Mouse (Mus musculus): ENCODE results near the gene Asxl1.
A peak's percentile ranks its signal among the peaks of the same experiment; 100 is the strongest.

Gene Asxl1

DNA sequence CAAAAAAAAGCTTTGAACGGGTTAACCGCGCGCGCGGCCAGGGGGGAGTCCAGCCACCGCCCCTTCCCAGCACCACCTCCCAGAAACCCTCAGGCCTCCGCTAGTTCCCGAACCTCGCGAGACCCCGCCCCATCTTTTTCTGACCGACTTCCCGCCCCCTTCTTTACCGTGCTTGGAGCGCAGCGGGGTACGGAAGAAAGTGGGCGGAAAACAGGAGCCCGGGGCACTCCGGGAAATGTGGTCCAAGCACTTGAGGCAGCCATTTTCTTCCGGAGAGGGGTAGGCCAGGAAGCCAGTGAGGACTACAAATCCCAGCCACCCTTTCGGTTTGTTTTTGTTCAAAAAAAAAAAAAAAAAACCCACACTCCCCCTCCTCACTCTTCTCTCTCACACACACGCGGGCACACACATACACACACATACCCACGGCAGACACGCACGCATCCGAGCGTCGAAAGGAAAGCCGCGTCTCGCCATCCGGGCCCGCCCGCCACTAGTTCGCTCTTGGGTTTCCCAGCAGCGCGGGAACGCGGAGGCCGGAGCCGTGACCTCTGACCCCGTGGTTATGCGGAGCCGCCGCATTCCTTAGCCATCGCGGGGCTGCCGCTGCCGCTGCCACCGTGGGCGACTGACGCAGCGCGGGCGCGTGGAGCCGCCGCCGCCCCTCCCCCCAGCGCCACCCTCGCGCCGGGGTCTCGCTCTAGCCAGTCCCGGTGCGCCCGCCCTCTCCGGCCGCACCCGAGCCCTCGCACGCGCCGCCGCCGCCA lies at the start of gene Asxl1:
TSS of gene Asxl1 (plus strand) at position 376 of the 767 bp plus-strand sequence.
- peak; percentile 97 to 98 for DNase-seq (ENCODE audit: low spot score in 2 of 2)

DNA sequence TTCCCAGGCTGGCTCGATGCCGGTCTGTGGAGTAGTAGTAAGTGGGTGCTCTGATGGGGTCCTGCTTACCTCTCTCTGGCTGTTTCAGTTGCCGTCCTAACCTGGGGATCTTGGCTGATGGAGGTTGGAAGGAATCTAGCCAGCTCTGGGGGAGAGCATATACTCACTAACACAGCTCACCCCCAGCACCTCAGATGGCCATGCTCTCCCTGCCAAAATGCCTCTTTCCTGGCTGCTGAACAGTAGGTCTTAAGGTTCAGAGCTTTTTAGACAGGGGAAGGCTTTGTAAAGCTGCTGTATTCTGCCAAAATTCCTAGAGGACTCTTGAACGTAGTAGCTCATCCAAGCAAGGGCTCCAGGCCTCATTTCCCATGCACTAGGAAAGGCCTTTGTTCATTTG lies 47.9 kb upstream of the Asxl1 start:
- no peak for DNase-seq (ENCODE audit: low spot score in 2 of 2)

DNA sequence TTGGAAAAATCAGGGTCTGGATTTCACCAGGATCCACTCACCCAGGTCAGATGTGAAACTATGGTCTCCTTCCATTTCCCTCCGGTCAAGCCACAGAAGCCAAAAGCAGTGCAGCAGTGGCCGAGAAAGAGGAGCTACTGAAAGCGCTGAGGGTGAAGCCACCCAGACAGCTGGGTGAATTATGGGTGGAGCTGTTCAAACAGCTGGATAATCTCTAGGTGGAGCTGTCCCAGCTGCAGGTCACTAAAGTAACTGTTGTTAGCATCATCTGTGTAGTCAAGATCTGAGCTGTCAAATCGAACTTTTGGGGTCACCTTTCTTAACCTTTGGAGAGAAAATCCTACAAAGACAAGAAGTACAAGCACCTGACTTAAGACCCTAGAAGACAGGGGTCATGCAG lies 47.2 kb upstream of the Asxl1 start:
- no peak for DNase-seq (ENCODE audit: low spot score in 2 of 2)

DNA sequence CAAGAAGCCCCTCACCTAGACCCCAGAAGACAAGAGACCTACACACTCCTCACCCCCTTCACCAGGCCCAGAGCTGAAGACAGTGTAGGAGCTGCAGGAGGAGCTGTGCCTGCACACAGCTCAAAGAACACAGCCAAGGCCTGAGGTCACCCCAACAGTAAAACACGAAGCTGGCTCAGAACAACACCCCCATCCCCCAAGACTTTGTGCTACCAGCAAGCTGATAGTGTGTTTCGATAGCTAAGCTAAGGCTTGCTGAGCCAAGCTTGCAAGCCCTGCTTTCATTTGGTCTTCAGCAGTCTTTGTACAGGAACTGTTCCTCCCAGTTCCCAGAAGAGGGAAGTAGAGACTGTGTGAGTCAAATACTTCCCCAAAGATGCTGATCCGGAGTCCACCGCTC lies 46.8 kb upstream of the Asxl1 start:
- peak in 1 of 2 experiments; percentile 32 for DNase-seq (ENCODE audit: low spot score in 2 of 2)

DNA sequence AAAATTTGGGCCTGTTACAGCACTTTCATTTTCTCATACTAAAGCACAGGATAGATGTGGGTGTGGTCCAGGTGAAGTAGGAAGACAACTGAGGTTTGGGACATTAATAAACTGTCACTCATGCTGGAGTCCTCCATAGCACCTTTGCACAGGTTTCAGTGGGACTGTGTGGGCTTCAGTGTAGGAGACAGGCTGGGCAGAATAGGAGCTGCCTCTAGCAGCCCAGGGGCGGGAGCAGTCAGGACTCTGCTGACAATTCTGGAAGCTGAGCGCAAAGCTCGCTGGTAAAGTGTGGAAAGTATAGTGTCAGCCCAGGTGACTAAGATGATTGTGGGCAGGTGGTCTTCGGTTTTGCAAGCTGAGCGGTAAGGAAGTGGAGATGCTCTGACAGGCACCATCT lies 44.5 kb upstream of the Asxl1 start:
- DNase-seq (ENCODE audit: low spot score in 2 of 2) = no peak

DNA sequence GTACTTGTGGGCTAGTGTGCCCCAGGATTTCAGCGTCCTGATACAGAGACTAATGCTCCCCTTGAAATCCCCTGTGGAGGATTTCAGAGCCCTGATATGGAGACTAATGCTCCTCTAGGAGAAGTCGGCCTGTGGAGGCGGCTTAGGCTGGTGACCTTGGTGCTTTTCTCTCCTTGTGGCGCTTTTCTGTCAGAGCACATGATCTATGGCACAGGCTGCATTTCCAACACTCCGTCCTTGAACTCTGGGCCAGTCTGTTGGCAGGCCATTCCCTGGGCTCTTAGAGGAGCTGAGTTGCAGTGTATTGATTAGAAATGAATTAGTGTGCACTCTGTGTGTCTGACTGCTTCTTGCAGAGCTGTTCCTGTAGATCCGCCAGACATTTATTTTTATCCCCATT lies 40.4 kb upstream of the Asxl1 start:
- peak in 1 of 2 experiments; percentile 27 for DNase-seq (ENCODE audit: low spot score in 2 of 2)

DNA sequence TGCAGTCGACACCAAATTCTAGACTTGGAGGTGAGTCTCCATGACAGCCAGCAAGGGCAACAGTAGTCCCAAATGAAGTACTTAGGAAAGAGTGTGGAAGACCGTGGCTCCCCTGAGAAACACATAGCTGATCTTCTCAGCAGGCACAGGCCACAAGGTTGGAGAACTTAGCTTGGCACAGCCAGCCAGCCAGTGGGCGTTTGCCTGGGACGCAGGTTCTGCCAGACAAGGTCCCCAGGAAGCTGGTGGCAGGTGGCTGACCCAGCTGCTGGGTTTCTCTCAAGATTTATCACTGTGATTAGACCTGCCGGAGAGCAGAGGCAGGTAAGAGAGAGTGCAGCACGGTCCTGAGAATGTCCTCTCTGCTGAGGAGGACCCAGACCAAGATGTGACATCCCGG lies 37.0 kb upstream of the Asxl1 start:
- no peak for DNase-seq (ENCODE audit: low spot score in 2 of 2)

DNA sequence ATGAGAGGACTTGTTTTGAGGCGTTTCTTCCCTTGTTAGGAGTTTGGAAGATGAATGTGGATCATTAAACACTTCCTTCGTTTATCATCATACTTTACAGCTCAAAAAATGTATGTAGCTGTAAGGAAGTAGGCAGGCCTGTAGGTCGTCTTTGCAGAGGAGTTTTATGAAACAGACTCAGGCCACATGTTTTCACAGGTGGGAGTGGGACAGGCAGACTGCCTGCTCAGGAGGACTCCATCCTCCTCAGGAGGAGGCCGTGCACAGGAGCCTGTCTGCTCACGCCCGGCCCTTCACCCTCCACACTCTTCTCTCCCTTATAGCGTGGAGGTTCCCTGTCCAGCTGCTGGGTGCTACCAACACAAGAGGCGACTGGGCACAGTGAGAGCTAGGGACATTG lies 36.5 kb upstream of the Asxl1 start:
- no peak for DNase-seq (ENCODE audit: low spot score in 2 of 2)

DNA sequence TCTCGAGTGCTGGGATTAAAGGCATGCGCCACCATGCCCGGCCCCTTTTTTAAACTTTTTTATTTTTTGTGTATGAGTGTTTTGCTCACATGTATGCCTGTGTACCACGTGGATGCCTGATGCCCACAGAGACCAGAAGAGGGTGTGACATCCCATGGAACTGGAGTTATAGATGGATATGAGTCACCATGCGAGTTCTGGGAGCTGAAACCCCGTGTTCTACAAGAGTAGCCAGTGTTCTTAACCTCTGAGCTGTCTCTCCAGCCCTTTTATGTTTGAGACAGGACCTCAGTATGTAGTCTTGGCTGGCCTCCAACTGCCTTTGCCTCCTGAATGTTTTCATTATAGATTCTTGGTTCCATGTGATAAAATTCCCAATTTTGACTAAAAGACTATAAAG lies 35.4 kb upstream of the Asxl1 start:
- no peak for DNase-seq (ENCODE audit: low spot score in 2 of 2)

DNA sequence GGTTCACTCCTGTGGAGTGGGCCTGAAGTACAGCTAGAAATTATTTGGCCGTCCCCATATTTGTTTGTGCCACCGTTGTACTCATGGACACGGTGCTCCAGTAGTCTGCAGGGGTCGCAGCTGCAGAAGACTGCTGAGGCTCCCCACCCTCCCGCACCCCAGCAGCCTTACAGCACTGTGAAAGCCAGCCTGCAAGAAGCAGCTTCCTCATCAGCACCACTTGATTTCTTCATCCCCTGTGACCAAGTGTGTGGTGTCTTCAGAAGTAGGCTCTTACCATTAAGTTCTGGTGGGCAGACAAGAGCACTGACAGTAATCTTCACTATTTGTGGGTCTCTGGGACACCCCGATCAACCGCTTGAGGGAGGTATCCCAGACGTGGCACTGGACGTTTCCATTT lies 32.7 kb upstream of the Asxl1 start:
- no peak for DNase-seq (ENCODE audit: low spot score in 2 of 2)

DNA sequence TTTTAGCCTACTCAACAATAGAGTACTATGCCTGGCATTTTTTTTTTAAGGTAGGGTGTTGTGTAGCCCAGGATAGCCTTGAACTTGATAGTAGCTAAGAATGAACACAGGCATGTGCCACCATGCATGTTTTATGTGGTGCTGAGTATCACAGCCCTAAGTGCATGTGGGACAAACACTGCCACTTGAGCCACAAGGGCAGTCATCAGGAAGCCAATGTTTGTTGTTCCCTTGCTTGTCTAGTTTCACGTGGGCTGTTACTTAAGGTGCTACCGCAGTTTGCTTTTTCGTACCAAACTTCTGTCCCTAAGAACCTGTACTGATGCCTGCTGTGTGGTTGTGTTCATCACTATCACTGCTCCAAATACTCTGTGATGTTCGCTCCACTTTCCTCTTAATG lies 27.2 kb upstream of the Asxl1 start:
- no peak for DNase-seq (ENCODE audit: low spot score in 2 of 2)

DNA sequence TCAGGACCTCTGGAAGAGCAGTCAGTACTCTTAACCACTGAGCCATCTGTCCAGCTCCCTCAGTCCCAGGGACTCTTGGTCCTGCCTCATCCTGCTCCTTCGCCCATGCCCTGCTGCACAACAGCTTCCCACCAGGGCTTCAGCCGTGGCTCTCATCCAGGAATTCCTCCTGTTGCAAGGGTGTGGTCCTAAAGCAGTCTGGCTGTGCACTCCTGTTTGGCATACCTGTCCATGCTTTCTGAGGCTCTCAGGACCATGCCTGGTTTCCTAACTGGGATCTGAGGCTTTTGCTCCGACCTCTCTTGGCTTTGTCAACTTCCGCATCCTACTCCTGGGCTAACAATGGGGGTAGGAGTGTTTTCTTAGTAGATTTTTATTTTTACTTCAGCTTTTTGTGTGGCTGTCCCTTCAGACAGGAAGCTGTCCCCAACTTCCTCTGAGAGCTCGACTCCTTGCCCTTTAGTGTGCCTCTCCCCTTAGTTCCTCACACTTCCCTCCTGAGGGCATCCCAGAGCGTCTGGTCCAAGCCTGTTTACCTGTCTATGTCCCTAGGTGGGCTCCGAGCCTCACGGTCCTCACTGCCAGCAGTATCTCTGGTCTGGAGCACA lies 26.5 kb upstream of the Asxl1 start:
- DNase-seq (ENCODE audit: low spot score in 2 of 2) = no peak

DNA sequence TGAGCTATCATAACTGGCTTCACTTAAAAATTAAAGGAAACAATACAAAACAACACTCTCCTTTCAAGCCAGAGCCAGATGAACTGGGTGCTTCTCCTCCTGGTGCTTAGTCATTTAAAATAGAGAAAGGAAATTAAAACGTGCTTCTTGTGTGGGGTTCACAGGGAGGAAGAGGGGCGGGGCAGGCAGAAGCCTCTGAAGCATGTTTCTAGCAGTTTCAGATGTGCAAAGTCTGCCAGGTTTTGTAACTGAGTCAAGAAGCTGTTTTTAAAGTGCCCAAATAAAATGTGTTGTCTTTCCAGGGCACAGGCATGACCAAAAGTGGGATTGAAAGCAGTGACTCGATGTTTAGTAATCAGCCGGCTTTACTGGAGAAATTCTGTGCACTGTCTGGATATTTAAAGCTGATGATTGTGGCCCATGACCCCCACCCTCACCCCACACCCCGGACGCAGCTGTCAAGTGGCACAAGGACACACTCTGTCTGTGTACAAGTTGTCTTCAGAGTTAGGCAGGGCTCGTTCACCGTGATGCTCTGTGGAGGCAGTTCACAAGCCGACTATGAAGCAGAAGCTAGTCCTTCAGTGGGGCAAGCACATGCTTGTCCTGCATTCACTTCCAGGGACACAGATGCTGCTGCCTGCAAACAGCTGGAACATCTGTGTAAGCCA lies 19.8 kb upstream of the Asxl1 start:
- no peak for DNase-seq (ENCODE audit: low spot score in 2 of 2)

DNA sequence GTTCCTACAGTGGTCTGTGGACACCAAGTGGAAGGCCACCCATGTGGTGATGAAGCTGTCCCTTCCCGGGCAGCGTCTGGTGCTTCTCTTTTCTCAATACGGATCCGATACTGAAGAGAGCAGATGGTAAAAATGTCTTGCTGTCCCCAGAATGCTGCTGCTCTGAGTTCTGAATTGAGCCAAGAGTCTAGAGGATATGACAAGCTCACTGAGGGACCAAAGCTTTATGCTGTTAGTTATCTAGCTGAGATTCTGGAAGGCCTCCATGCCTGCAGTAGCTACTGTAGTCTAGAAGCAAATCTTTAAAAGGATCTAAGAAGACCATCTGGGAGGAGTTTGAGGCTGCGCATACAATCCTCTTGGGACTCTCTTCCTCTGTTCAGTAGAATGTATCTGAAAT lies 13.4 kb upstream of the Asxl1 start:
- DNase-seq (ENCODE audit: low spot score in 2 of 2) = no peak

DNA sequence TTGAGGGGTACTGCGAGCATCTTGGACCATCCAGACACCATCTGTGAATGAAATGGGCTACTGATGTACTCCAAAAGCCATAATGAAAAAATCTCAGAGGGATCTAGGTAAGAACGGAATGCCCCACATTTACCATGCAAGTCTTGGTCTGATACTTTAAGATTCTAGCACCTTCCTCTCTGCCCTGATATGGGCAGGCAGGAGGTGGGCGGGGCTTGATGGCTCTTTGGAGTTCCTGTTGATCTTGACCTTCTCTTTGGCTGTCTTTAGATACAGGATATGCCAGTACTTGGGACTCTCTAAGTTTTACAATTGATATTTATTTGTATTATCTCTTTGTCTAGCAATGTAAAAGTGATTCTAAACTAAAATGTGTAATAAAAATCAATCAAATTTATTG lies 12.6 kb upstream of the Asxl1 start:
- no peak for DNase-seq (ENCODE audit: low spot score in 2 of 2)

DNA sequence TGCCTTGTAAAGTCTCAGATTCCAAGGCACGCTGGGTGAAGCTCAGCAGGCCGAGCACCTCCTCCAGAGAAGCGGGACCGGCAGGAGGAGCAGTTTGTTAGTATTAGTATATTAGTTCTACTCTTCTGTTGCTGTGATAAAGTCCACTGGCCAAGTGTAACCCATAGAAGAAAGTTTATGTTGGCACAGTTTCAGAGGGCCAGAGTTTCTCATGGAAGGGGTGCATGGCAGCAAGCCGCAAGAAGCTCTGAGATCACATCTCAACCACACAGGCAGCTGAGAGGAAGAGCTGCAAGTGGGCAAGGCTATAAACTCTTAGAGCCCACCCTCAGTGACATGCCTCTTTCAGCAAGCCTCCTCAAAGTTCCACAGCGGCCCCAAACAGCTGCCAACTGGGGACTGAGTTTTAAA lies 11.8 kb upstream of the Asxl1 start:
- no peak for DNase-seq (ENCODE audit: low spot score in 2 of 2)

DNA sequence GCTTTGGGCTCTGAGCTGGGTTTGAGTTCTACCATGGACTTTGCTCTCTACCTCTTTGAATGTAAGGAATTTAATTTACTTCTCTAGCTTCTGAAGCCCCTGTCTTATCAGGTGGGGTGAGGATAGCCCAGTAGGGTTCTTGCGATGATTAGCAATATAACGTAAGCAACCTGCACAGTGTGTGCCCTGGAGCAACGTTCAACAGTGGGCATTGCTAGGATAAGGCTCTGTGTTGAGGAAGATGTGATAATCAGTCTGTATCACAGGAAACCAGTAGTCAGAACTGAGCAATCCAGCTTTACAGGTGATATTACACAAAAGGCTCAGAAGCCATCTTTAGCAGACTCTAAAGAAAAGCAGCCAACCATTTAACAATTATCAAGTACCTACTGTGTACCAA lies 11.3 kb upstream of the Asxl1 start:
- DNase-seq (ENCODE audit: low spot score in 2 of 2) = no peak

DNA sequence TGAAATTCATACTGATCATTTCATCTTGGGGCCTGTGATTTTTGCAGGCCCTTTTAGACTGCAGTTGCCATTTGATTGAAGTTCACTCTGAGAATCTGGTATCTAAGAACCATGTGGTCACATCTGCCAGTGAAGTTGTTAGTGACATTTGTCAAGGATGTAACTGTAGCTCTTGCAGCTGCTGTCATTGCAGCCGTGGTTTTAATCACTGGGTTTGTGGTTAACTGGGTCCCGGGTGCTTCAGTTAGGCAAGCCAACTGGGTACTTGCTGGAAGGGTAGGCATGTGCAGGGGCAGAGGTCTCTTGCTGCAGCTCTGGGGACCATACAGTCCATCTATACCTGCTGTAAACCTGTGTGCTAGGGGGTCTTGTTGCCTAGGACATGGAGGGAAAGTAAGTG lies 9.5 kb upstream of the Asxl1 start:
- no peak for DNase-seq (ENCODE audit: low spot score in 2 of 2)

DNA sequence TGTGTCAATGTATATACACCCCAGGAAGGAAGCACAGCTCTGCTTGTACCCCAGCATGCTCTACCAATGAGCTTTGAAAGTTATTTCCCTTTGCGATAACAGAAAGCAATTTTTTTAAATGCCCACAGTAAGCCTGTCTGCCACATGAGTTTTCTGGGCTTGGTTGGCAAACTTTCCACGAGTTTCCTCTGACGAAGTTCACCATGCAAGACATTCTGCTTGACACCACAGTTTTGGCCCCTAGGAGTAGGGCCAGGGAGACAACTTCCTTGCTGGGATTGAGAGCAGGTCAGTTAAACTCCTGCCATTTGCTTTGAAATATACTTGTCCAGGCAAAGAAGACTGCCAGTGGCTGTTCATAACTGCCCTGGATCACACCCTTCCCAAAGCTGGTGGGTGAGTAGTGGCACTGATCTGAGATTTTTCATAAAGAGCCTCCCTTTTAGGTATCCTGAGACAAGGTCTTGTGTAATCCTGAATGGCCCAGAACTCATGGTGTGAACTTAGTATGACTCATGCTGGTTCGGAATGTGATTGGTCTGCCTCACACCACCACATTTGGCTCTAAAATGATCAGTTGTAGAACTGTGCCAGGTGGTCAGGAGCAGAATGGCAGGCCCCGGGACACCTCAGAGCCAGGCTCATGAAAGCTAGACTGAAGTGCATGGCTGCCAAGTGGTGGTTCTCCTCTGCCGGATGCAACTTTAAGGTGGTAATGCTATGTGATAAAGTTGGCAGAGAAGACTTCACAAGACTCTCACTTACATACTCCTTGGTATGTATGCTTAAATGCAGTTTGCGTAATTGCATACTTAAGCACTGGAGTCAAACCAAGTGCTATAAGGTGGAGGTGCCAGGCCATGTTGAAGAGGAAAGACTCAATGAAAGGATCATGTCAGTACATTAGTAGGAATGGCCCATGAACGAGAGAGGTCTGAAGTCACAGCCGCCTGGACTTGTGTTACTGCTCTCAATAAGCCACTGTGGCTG lies 7.0 kb upstream of the Asxl1 start:
- DNase-seq (ENCODE audit: low spot score in 2 of 2) = no peak

DNA sequence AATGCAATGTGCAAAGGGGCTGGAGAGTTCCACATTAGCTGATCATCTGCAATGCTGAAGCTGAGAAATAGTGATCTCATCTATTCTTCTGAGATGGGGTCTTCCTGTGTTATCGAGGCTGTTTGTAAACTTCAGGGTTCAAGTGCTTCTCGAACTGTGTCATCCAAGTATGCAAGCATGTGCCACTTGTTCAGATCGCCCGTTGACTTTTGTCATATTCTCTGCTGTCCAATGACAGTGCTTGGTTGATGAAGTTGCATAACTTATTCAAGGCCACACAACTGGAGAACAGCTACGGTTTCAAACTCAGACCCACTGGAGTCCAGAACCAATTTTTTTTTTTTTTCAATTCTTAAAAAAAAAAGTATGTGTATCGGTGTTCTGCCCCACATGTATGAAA lies 3.5 kb upstream of the Asxl1 start:
- no peak for DNase-seq (ENCODE audit: low spot score in 2 of 2)

DNA sequence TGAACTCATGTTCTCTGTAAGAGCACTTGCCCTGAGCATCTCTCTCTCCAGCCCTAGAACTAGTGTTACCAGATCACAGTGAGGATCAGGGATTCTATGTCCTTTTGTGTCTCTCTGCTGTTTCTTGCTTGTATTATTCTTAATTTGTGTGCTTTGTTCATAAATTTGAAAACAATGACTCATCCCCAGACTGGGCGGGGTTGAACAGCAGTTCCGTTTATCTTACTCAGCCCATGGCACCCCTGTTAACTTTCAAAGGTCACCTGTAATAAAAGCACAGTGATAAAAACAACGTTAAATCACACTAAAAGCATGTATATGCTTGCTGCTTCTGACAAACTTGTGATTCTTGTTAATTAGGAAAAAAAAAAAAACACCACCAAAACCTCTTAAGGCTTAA lies 3.0 kb upstream of the Asxl1 start:
- DNase-seq (ENCODE audit: low spot score in 2 of 2) = no peak

DNA sequence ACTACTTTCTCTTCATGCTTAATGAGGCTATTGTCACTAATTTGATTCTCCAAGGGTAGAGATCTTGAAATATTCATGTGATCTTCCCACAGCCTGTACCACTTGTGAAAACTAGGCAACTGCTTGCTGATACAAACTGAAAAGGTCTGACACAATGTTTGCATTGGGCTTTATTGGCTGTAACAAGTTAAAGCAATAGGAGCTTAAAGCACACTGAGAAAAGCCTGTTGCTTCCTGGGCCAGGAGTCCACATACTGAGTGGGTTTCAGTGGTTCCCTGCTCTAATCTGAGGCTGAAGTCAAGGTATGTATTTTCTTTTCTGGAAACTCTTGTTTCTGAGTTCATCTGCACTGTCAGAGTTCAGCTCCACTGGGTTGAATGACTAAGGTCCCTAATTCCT lies 2.4 kb upstream of the Asxl1 start:
- no peak for DNase-seq (ENCODE audit: low spot score in 2 of 2)
